Mouse (Mus musculus): ENCODE results near the gene Ptprc.

The Ptprc gene

GRCm38 (mm10) chr1:138153126-138153525, 22.4 kb downstream of the Ptprc start:
- no peak for DNase-seq (ENCODE audit: low read depth, low spot score)

DNA sequence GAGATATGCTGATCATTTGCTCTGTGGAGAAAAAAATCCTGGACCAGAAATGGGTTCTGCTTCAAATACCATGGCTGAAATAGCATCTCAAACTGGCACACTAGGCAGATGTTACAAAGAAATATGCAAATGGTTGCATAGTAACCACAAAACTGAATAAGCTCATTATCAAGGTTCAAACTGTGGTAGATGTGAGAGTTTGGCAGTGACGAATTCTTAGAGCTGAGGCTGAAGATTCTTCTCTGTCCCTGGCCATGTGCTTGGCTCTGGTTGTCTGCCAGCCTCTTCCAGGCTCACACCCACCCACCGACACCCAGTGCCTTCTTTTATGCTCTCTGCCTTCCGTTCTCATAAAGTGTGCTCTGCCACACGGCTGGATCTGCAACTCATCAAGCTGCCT, 26.7 kb downstream of the Ptprc start:
- peak; percentile 90 for DNase-seq (ENCODE audit: low read depth, low spot score)

DNA sequence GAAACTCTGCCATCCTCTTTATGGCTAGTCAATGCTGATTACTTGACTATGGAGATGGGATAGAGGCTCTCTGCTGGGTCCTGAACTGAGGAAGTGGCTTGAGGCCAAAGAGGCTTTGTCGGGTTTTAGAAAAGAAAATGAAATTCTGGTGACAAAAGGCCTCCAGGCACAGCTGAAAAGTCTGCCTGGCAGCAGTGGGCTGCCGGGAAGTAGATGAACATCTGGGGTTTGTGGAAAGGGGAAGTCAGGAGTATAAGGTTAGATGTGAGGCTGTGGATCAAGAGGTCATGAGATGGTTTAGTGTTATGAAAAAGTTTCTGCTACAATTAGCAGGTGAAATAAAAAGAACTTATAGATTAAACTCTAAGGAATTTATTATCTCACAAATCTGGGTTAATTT, 29.9 kb downstream of the Ptprc start:
- no peak for DNase-seq (ENCODE audit: low read depth, low spot score)

- no peak for DNase-seq (ENCODE audit: low read depth, low spot score)
Observed at GRCm38 (mm10) chr1:138145148-138145547, 30.4 kb downstream of the Ptprc start.

- no peak for DNase-seq (ENCODE audit: low read depth, low spot score)
Observed at GRCm38 (mm10) chr1:138144365-138144764, 31.1 kb downstream of the Ptprc start.

DNA sequence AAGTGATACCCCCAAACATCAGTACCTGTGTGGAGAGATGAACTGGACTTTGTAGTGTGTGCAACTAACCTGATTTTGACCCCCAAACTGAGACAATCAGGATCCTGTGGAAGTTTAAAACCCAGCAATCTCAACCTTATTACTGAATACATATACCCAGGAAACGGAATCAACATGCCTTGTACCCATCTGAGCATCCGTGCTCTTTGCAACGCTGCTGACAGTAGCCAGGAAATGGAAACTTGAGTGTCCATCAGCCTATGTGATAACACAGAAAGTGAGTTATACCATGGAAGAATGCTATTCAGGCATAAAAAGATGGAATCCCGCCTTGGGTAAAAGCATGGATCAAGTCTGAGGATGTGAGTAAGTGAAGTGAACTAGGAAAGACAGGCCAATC, 34.7 kb downstream of the Ptprc start:
- no peak for DNase-seq (ENCODE audit: low read depth, low spot score)

- DNase-seq (ENCODE audit: low read depth, low spot score): no peak
Observed at GRCm38 (mm10) chr1:138137696-138138095, 37.8 kb downstream of the Ptprc start.

DNA sequence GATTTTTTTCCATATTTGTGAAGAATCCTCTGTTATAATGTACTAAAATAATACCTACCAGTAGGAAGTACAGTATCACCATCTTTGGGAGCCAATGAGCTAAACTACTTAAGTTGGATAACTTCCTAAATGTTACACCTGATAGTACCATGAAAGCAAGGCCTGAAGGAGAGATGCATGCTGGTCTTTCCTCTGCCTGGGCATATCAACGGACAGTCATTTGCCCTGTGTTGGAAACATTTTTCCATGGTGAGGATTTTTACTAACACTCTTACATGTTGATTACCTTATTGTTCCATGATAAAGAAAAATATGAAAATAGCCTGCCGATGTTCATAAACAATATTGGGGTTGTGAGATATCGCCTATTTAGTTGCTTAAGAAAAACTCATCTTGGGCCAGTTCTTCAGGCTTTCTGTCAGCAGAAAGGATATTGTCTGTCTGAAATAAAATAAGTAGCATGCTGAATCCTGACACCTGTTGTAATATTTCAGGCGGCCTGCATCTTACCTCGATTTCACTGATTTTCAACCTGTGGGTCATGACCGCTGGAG, 38.4 kb downstream of the Ptprc start:
- no peak for DNase-seq (ENCODE audit: low read depth, low spot score)

DNA sequence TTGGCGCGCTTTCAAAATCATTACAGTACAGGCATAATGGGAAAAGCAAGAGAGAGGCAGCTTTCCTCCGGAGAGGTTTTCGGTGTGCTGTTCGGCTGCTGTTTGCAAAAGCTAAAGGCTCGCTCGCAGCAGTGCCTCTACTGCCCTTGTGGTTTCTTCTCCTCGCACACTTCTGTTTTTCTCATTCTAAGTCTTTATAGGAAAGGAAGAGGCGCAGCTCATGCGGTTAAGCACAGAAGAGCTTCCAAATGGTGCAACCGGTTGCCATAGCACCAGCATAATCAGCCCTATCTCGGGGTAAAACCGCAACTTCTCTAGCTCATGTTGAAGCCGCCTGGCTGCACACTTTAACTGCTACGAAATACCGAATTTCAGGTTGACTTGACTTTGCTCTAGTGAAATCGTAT, 39.1 kb downstream of the Ptprc start:
- peak; percentile 93 for DNase-seq (ENCODE audit: low read depth, low spot score)

DNA sequence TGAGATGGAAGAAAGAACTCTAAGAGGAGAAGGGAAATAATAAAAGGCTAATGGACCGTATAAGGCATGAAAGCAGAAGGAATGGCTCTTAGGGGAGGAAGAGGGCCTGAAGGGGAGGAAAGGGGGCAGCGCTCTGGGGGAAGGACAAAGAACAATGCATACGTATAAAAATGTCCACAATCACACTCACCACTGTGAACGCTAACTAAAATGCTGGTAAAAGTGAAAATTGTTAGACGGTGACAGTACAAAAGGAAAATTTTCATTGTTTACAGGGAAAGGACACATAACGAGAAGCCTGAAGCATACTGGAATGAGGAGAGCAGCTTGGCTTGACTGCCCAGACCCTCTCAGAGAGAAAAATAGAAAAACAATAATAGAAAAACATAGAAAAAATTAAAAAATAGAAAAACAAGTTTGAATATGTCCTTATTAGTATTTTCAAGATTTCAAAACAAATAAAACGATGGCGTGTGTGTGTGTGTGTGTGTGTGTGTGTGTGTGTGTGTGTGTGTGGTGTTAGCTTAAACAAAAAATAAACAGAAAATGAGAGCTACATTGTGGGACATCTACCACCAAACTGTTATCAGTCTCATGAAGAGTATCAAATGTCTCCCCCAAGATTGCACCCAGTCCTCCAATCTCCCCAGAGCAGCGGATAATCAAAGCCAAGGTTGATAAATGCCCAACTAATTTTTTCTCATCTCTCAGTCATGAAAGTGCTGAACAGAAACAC, 39.7 kb downstream of the Ptprc start:
- no peak for DNase-seq (ENCODE audit: low read depth, low spot score)

- no peak for DNase-seq (ENCODE audit: low read depth, low spot score)
Observed at GRCm38 (mm10) chr1:138135117-138135516, 40.4 kb downstream of the Ptprc start.

GRCm38 (mm10) chr1:138134324-138134723, 41.2 kb downstream of the Ptprc start:
- DNase-seq (ENCODE audit: low read depth, low spot score): no peak

- DNase-seq (ENCODE audit: low read depth, low spot score): no peak
Observed at GRCm38 (mm10) chr1:138131739-138132138, 43.8 kb downstream of the Ptprc start.

DNA sequence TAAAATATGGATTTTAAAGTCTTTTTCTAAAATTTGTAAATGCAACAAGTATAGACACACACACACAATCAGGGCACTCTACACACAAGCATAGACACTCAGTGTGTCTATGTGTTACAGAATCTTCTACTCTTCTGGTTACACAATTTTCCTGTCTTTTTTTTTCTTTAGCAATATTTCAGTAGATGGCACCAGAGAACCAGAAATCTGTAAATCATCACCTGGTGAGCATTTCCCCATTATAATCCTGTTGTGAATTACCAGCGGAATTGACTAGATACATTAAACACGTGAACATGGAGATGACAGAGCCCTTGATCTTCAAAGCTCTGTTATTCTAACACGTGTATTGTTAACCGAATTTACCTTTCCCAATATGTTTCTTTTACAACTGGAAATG, 45.4 kb downstream of the Ptprc start:
- DNase-seq (ENCODE audit: low read depth, low spot score): no peak

GRCm38 (mm10) chr1:138126843-138127242, 48.7 kb downstream of the Ptprc start:
- no peak for DNase-seq (ENCODE audit: low read depth, low spot score)

GRCm38 (mm10) chr1:138125281-138125680, 50.2 kb downstream of the Ptprc start:
- DNase-seq (ENCODE audit: low read depth, low spot score): no peak

DNA sequence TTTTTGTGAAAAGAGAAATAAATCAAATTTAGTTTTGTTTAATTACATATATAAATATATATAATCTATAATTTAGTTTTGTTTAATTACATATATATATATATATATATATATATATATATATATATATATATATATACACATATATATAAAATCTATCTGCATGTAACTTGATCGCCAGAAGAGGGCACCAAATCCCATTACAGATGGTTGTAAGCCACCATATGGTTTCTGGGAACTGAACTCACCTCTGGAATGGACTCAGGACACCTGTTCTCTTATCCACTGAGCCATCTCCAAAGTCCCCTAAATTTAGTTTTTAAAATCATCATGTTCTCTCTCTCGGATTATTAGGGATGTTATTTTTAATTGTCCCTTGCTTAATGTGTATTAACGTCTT, 51.6 kb downstream of the Ptprc start:
- no peak for DNase-seq (ENCODE audit: low read depth, low spot score)

GRCm38 (mm10) chr1:138119895-138120294, 55.6 kb downstream of the Ptprc start:
- no peak for DNase-seq (ENCODE audit: low read depth, low spot score)

GRCm38 (mm10) chr1:138093219-138093618, 82.3 kb downstream of the Ptprc start:
- DNase-seq (ENCODE audit: low read depth, low spot score): no peak

DNA sequence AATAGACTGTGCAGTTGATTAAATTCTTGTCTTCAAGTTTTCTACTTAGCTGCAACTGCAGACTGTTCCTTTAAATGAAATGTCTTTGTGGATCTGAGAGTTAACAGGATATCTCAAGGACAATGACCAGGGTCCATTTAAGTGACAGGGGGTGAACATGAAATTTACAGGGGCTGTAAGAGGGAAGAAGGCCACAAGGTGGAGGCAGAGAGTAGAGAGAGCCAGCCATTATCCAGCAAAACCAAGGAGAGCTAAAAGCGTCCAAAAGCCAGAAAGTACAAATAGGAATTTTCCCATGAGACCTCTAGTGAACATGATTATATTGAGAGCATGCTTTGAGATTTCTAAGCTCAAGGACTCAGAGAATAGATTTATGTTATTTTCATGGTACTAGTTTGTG, 89.7 kb downstream of the Ptprc start:
- DNase-seq (ENCODE audit: low read depth, low spot score): peak; percentile 9

DNA sequence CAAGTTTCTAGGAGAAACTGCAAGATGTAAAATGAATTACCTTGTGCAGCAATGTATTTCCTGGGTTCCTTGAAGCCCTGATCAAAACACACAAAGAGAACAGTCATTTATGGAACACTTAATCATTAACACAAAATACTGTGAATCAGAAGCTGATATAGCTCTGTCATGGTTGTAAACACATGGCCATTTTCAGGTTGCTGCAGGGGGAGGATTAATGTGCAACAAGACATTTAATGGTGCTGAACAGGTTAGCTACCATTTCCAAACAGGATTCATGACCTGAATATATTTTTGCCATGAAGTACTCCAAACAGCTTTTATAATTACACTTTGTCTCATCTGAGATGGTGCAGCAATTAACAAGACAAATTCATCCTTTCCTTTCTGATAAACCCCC, 91.8 kb downstream of the Ptprc start:
- no peak for DNase-seq (ENCODE audit: low read depth, low spot score)

GRCm38 (mm10) chr1:138080308-138080707, 95.2 kb downstream of the Ptprc start:
- DNase-seq (ENCODE audit: low read depth, low spot score): no peak

DNA sequence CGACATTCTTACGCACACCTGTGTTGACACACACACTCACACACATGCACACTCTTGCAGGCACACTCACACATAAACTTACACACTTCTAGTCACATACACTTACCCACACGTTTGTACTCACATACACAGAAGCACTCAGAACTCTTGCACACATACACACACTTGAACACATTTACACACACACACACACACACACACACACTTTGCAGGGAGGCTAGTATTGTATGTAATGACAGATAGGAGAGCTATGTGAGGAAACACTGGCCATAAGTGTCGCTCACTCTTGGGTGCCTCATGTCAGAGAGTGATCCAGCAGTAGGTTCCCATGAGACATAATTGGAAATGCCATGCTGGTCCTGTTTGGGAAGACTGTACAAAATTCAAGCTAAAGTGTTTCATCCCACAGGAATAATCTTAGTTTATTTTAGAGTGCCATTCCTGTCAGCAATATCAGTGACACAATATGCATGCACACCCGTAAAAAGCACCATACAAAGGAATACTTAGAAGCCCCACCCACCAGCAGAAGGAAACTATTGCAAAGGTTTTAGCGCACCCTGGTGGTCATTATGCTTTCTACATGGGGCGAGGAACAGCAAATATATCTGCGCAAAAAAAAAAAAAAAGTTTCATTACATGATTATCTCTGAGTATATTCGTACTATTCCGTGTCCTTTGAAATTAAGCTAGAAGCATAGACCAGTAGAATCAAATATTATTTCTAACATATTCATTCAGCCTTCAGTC, 131.1 kb downstream of the Ptprc start:
- DNase-seq (ENCODE audit: low read depth, low spot score): peak; percentile 70
